Mouse (Mus musculus): ENCODE data around the gene Gm20481.

DNA sequence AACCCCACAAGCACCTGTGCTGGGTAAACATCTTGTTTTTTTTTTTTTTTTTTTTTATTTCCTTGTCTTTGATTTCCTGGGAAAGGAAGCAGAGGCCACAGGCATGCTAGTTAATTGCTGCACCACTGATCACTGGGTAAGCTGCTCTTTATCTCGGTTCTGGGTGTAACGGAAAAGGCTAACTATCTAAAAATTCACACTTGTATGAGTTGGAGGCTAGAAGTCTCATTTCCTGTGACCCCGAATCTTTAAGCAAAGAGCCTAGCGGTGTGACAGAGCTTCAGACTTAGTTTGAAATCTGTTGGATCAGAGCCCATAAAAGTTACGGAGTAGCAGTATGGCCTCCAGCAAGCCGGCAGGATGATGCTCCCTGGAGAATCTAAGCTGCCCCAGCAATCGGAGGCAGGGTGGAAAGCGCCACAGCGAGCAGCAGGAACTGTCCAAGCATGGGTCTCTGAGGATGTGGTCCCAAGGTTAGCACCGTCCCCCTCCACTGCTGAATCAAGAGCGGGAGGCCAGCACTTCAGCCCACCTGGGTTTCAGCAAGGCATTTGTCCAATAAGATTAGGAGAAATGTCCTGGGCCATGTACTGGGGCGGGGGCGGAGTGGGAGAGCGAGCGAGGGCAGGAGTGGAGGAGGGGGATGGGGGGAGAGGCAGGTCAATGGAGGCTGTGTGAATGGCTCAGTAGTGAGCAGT, 28.2 kb upstream of the Gm20481 start:
- TF ChIP-seq POLR2A (IDR thresholded peaks at IDR 0.05; ENCODE audit: insufficient read length, low read depth) (no peak), USF1 (IDR thresholded peaks at IDR 0.05; ENCODE audit: low read depth) (no peak), MYOG (IDR thresholded peaks at IDR 0.05; ENCODE audit: control insufficient read depth in 1 of 3, insufficient read depth in 1 of 3, insufficient read length in 2 of 3, low read depth in 2 of 3) (no peak), MAX (IDR thresholded peaks at IDR 0.05; ENCODE audit: low read depth) (no peak), TCF12 (IDR thresholded peaks at IDR 0.05; ENCODE audit: insufficient read depth, poor library complexity, severe bottlenecking) (no peak), E2F4 (IDR thresholded peaks at IDR 0.05; ENCODE audit: insufficient read depth) (no peak), CEBPB (IDR thresholded peaks at IDR 0.05; ENCODE audit: insufficient read depth, poor library complexity, severe bottlenecking) (no peak), REST (IDR thresholded peaks at IDR 0.05; ENCODE audit: insufficient read depth, insufficient read length) (no peak)

Data from myocyte (in vitro differentiated cells).